26 mouse cellular contexts compared by ENCODE assay signal in the genomic region with DNA sequence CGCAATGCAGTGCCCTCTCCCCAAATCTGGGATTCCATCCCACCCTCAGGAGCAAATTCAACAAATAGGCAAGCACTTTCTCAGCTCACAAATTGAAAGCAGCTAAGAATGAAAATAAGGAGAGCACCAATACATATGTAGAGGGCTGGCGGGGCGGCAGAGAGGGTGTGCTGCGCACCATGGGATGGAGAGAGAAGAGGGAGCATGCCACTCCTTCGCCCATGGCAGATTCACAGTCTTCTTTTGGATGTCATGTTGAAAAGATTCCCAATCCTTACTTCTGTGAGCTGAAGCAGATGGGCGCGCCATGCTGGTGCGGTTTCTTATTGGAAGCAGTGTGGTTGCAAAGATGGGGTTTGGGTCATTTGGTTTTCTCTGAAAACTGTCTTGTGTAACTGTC.
"Had no signal": no experiment of that assay in that cellular context is flagged by ENCODE, and none has a peak within 500 bp of the region (broad histone marks: within the 10 kb centered on the region; RNA-seq: fewer than 3 reads in every experiment).

No protein-coding gene starts in this region.

- H3K36me3 ChIP-seq: heart, embryonic 13.5 days; heart, embryonic 15.5 days; hindbrain, embryonic 13.5 days; hindbrain, embryonic 15.5 days; limb, embryonic 10.5 days; limb, embryonic 12.5 days; liver, embryonic 13.5 days; liver, embryonic 15.5 days had no signal

- H3K4me2 ChIP-seq: heart, embryonic 11.5 days; heart, embryonic 13.5 days; heart, embryonic 15.5 days; hindbrain, embryonic 13.5 days; hindbrain, embryonic 15.5 days; limb, embryonic 12.5 days; liver, embryonic 11.5 days; liver, embryonic 13.5 days; liver, embryonic 15.5 days had no signal

- H3K27me3 ChIP-seq: heart, embryonic 13.5 days; heart, embryonic 15.5 days; hindbrain, embryonic 13.5 days; hindbrain, embryonic 15.5 days; limb, embryonic 12.5 days; liver, embryonic 13.5 days; liver, embryonic 15.5 days had no signal

- H3K4me1 ChIP-seq: heart, embryonic 13.5 days; heart, embryonic 15.5 days; hindbrain, embryonic 13.5 days; hindbrain, embryonic 15.5 days; limb, embryonic 10.5 days; liver, embryonic 13.5 days; liver, embryonic 15.5 days had no signal

- ATAC-seq: hindbrain, postnatal 0 days; intestine, embryonic 16.5 days had no signal

- H3K27ac ChIP-seq: heart, adult 2 months; heart, embryonic 13.5 days; heart, embryonic 15.5 days; hindbrain, embryonic 13.5 days; hindbrain, embryonic 15.5 days; hindbrain, postnatal 0 days; layer of hippocampus, adult 2 months; left cerebral cortex, adult 2 months; limb, embryonic 10.5 days; limb, embryonic 12.5 days; liver, embryonic 13.5 days; liver, embryonic 15.5 days had no signal

- H3K4me3 ChIP-seq: heart, adult 2 months; heart, embryonic 13.5 days; heart, embryonic 15.5 days; hindbrain, embryonic 13.5 days; hindbrain, embryonic 15.5 days; layer of hippocampus, adult 2 months; left cerebral cortex, adult 2 months; limb, embryonic 10.5 days; limb, embryonic 12.5 days; liver, embryonic 13.5 days; liver, embryonic 15.5 days had no signal

- DNase-seq: gastrocnemius, postnatal 14 days; gastrocnemius, postnatal 36 days; heart, adult 11 months; heart, adult 2 months; heart, postnatal 14 days; heart, postnatal 36 days; kidney, adult 11 months; kidney, adult 2 months; kidney, postnatal 10 days; kidney, postnatal 25 days; kidney, postnatal 4 days; liver; liver, embryonic 13.5 days had no signal

- H3K9ac ChIP-seq: heart, embryonic 13.5 days; heart, embryonic 15.5 days; hindbrain, embryonic 13.5 days; hindbrain, embryonic 15.5 days; limb, embryonic 12.5 days; liver, embryonic 13.5 days; liver, embryonic 15.5 days had no signal

- H3K9me3 ChIP-seq: heart, embryonic 13.5 days; heart, embryonic 15.5 days; hindbrain, embryonic 13.5 days; hindbrain, embryonic 15.5 days; limb, embryonic 10.5 days; limb, embryonic 12.5 days; liver, embryonic 13.5 days; liver, embryonic 15.5 days had no signal
